Mouse (Mus musculus) limb, embryonic 14.5 days (tissue): ENCODE results near the gene Rrp9. TPM values are rescaled to one million over a fixed set of nuclear protein-coding genes. Genes with fewer than 3 reads are reported as not detected.

Source experiments
- ATAC-seq: fragments of 200-750 bp; cut with Nextera tagmentation; 2 replicates; pipeline ENCODE4 v1.8.0; 2017; ENCODE audit warnings: low read depth, moderate number of reproducible peaks, moderate TSS enrichment; ENCODE audit not compliant: low FRiP score
- DNase-seq: peaks from one replicate; pipeline ENCODE4 v3.0.0-alpha.2; 2015; ENCODE audit warnings: low spot score
- H3K27ac ChIP-seq: fragments of 300-500 bp; sonication (generic); replicated peaks from 2 replicates; pipeline ENCODE4 v1.5.1; 2014; ENCODE audit warnings: low read depth, mild to moderate bottlenecking, low read length, moderate library complexity, mixed read lengths
- H3K27me3 ChIP-seq: fragments of 300-500 bp; sonication (generic); 2 replicates; pipeline ENCODE4 v1.6.1; 2014; ENCODE audit warnings: low read length, mixed read lengths; ENCODE audit not compliant: control insufficient read depth, insufficient read depth
- H3K36me3 ChIP-seq: fragments of 300-500 bp; sonication (generic); 2 replicates; pipeline ENCODE4 v1.6.1; 2014; ENCODE audit warnings: mild to moderate bottlenecking, low read length, moderate library complexity, mixed read lengths; ENCODE audit not compliant: control insufficient read depth, insufficient read depth
- H3K4me1 ChIP-seq: fragments of 300-500 bp; sonication (generic); 2 replicates; pipeline ENCODE4 v1.6.1; 2014; ENCODE audit warnings: antibody characterized with exemption, low read length, mixed read lengths; ENCODE audit not compliant: control insufficient read depth, insufficient read depth
- H3K4me2 ChIP-seq: fragments of 300-500 bp; sonication (generic); replicated peaks from 2 replicates; pipeline ENCODE4 v1.6.1; 2014; ENCODE audit warnings: low read depth, mild to moderate bottlenecking, low read length, moderate library complexity; ENCODE audit not compliant: severe bottlenecking
- H3K4me3 ChIP-seq: fragments of 300-500 bp; sonication (generic); replicated peaks from 2 replicates; pipeline ENCODE4 v1.5.1; 2014; ENCODE audit warnings: low read length
- H3K9ac ChIP-seq: fragments of 300-500 bp; sonication (generic); 2 replicates; pipeline ENCODE4 v1.6.1; 2014; ENCODE audit warnings: mild to moderate bottlenecking, low read depth, low read length, moderate library complexity; ENCODE audit not compliant: severe bottlenecking
- H3K9me3 ChIP-seq: fragments of 300-500 bp; sonication (generic); 2 replicates; pipeline ENCODE4 v1.6.1; 2016; ENCODE audit warnings: low read length; ENCODE audit not compliant: control insufficient read depth
- POLR2A ChIP-seq: fragments of 200-500 bp; IDR thresholded peaks from 2 replicates; pipeline ENCODE4 v1.8.0; 2012; ENCODE audit warnings: inconsistent platforms, mild to moderate bottlenecking, moderate library complexity, borderline replicate concordance; ENCODE audit not compliant: insufficient read depth, insufficient read length; ENCODE audit errors: extremely low read depth
- WGBS: fragments of 180-500 bp; shearing (Covaris S2); extraction: QIAGEN DNeasy Blood & Tissue Kit; methylation state at CpG from one replicate; pipeline ENCODE4 v1.1.7; 2014; 5-methylcytosine and 5-hydroxymethylcytosine counted together
- polyA plus RNA-seq, 2 experiments: library from polyadenylated mRNA; depleted of rRNA in 1 of 2; stranded (reverse) in 1 of 2; unstranded in 1 of 2; fragments of >200 nt; fragmentation: Nextera tagmentation in 1 of 2; extraction: Ambion mirVana in 1 of 2; gene quantifications; 2 replicates each; pipeline versions ENCODE4 v1.2.1 to v1.2.3; 2012 to 2014

Rrp9 gene
- polyA plus RNA-seq, 2 experiments: 42.7 to 44.2 TPM

- H3K4me2 ChIP-seq: peak overlapping the region; percentile 86
- no peaks in the 10 kb centered on the region for H3K27me3 ChIP-seq
- TF ChIP-seq POLR2A: no peak
- peak overlapping the region; percentile 61 for H3K4me3 ChIP-seq
- no peaks in the 10 kb centered on the region for H3K9me3 ChIP-seq
- peak overlapping the region; percentile 54 for H3K9ac ChIP-seq
- H3K36me3 ChIP-seq: no peaks in the 10 kb centered on the region
- H3K4me1 ChIP-seq: peaks cover 42% of the 10 kb centered on the region
- DNase-seq (peak; percentile 87), ATAC-seq (peak; percentile 66)
- peak overlapping the region; percentile 69 for H3K27ac ChIP-seq
- WGBS: under 1% methylated on average over 23 of the region's 23 CpGs
Measured at GRCm38 (mm10) chr9:106448498-106449031, 27.2 kb upstream of the Rrp9 start.

- Histone ChIP-seq H3K27me3 (no peaks in the 10 kb centered on the region), H3K4me2 (no peak overlapping the region), H3K36me3 (no peaks in the 10 kb centered on the region), H3K4me1 (peaks cover 49% of the 10 kb centered on the region), H3K4me3 (no peak overlapping the region), H3K9ac (peak overlapping the region; percentile 25; the same call in 1 of the 2 replicates), H3K9me3 (no peaks in the 10 kb centered on the region), H3K27ac (0 out of 2 replicates have a peak overlapping the region, but pooled peaks have one; percentile 28)
- TF ChIP-seq POLR2A: no peak
- WGBS: 86% methylated on average over 8 of the region's 8 CpGs
- ATAC-seq (no peak), DNase-seq (no peak)
Measured at GRCm38 (mm10) chr9:106449947-106450346, 25.8 kb upstream of the Rrp9 start.

- no peaks in the 10 kb centered on the region for H3K9me3 ChIP-seq
- no peak for TF ChIP-seq POLR2A
- H3K27me3 ChIP-seq: no peaks in the 10 kb centered on the region
- H3K4me3 ChIP-seq: no peak overlapping the region
- H3K9ac ChIP-seq: no peak overlapping the region
- 0 out of 2 replicates have a peak overlapping the region, but pooled peaks have one; percentile 28 for H3K27ac ChIP-seq
- no peak for ATAC-seq
- H3K4me1 ChIP-seq: peaks cover 56% of the 10 kb centered on the region
- WGBS: 2% methylated on average over 9 of the region's 9 CpGs
- peak; percentile 85 for DNase-seq
- 0 out of 2 replicates have a peak overlapping the region, but pooled peaks have one; percentile 11 for H3K4me2 ChIP-seq
- H3K36me3 ChIP-seq: no peaks in the 10 kb centered on the region
Measured at GRCm38 (mm10) chr9:106450661-106451060, 25.1 kb upstream of the Rrp9 start.

GRCm38 (mm10) chr9:106451298-106451697 lies 24.5 kb upstream of the Rrp9 start:
- Histone ChIP-seq H3K4me3 (no peak overlapping the region), H3K9me3 (no peaks in the 10 kb centered on the region), H3K27ac (no peak overlapping the region; the same call in 1 of the 2 replicates), H3K9ac (no peak overlapping the region), H3K36me3 (no peaks in the 10 kb centered on the region; the same call in 1 of the 2 replicates), H3K4me2 (no peak overlapping the region), H3K27me3 (no peaks in the 10 kb centered on the region), H3K4me1 (peaks cover 63% of the 10 kb centered on the region)
- ATAC-seq: no peak
- 67% methylated on average over 11 of the region's 11 CpGs for WGBS
- no peak for TF ChIP-seq POLR2A
- DNase-seq: no peak

- TF ChIP-seq POLR2A: no peak
- Histone ChIP-seq H3K4me3 (no peak overlapping the region), H3K4me2 (no peak overlapping the region), H3K36me3 (no peaks in the 10 kb centered on the region; the same call in 1 of the 2 replicates), H3K9me3 (no peaks in the 10 kb centered on the region), H3K27me3 (no peaks in the 10 kb centered on the region), H3K27ac (no peak overlapping the region), H3K4me1 (peaks cover 66% of the 10 kb centered on the region), H3K9ac (no peak overlapping the region)
- no peak for ATAC-seq
- WGBS: 47% methylated on average over 2 of the region's 2 CpGs
- no peak for DNase-seq
Measured at GRCm38 (mm10) chr9:106451899-106452298, 23.9 kb upstream of the Rrp9 start.

DNA sequence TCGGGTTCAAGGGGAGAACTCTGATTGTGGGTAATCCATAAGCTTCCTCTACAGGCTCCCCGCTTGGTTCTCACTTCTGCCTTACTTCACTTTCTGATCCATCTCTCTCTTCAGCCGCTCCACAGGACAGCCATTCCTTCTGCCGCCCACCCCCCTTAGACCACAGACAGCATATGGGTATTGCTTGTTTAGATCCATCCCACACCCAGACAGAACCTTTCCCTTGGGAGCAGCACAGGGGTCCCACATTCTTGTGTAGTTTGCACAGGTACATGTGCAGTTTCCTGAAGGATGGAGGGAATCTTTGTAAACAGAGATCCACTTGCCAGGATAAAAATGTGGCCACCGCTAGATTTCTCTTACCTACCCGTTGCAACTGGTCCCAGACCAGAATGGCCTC lies 23.4 kb upstream of the Rrp9 start:
- Histone ChIP-seq H3K4me3 (peak overlapping the region; percentile 71; the same call in 1 of the 2 replicates), H3K9me3 (no peaks in the 10 kb centered on the region), H3K4me2 (peak overlapping the region; percentile 90), H3K36me3 (no peaks in the 10 kb centered on the region; the same call in 1 of the 2 replicates), H3K27ac (no peak overlapping the region), H3K27me3 (no peaks in the 10 kb centered on the region), H3K4me1 (peaks cover 71% of the 10 kb centered on the region), H3K9ac (no peak overlapping the region)
- DNase-seq (no peak), ATAC-seq (no peak)
- WGBS: 25% methylated on average over 6 of the region's 6 CpGs
- TF ChIP-seq POLR2A: no peak
